Mouse (Mus musculus) embryonic facial prominence, embryonic 10.5 days (tissue): ENCODE measurements around the gene Fam76a. TPM values are rescaled to one million over a fixed set of nuclear protein-coding genes. Genes with fewer than 3 reads are reported as not detected.

ENCODE experiments used
- DNase-seq: peaks from one replicate; pipeline ENCODE4 v3.0.0-alpha.2; 2017; ENCODE audit warnings: low spot score
- H3K27ac ChIP-seq: fragments of 300-500 bp; sonication (generic); replicated peaks from 2 replicates; pipeline ENCODE4 v1.5.1; 2016; ENCODE audit warnings: mild to moderate bottlenecking
- H3K27me3 ChIP-seq: fragments of 300-500 bp; sonication (generic); replicated peaks from 2 replicates; pipeline ENCODE4 v1.6.1; 2016; ENCODE audit warnings: low read depth, mild to moderate bottlenecking; ENCODE audit not compliant: poor library complexity, severe bottlenecking
- H3K36me3 ChIP-seq: fragments of 300-500 bp; sonication (generic); replicated peaks from 2 replicates; pipeline ENCODE4 v1.6.1; 2016; ENCODE audit warnings: mild to moderate bottlenecking, moderate library complexity
- H3K4me1 ChIP-seq: fragments of 300-500 bp; sonication (generic); 2 replicates; pipeline ENCODE4 v1.6.1; 2016
- H3K4me3 ChIP-seq: fragments of 300-500 bp; sonication (generic); 2 replicates; pipeline ENCODE4 v1.5.1; 2016; ENCODE audit warnings: mild to moderate bottlenecking, moderate library complexity
- H3K9me3 ChIP-seq: fragments of 300-500 bp; sonication (generic); 2 replicates; pipeline ENCODE4 v1.6.1; 2016; ENCODE audit warnings: mild to moderate bottlenecking
- WGBS: fragments of 180-500 bp; shearing (Covaris S2); methylation state at CpG from one replicate; pipeline ENCODE4 v1.1.7; 2016; 5-methylcytosine and 5-hydroxymethylcytosine counted together
- polyA plus RNA-seq: library from polyadenylated mRNA; unstranded; fragments of >200 nt; fragmentation: Nextera tagmentation; extraction: Ambion mirVana; gene quantifications from 2 replicates; pipeline ENCODE4 v1.2.1, GENCODE M21; 2016

Gene Fam76a
- polyA plus RNA-seq, 1 experiment from 2014 or later = 31.0 TPM

DNA sequence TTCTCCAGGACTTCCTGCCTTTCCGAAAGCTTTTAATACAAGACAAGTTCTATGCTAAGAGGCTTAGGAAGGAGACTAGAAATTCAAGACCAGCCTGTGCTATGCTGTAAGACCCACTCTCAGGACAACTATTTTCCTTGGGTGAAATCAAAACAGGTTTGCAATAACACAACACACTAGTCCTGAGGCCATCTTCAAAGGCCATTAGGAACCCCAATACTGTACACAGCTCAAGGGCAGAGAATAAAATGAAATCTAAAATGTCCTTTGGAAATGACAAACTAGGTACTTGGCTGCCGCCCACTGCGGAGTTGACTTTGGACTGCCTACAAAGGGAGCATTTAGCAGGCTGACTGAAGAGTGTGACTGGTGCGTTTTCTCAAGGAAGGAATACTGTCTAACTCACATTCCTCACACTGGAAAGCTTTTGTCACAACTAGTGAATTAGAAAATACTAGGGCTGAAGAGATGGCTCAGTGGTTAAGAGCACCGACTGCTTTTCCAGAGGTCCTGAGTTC lies 16.5 kb downstream of the Fam76a start:
- peaks cover 82% of the 10 kb centered on the region for H3K36me3 ChIP-seq
- H3K27me3 ChIP-seq = no peaks in the 10 kb centered on the region
- WGBS = 90% methylated on average over 5 of the region's 5 CpGs
- H3K4me1 ChIP-seq = peaks cover 14% of the 10 kb centered on the region
- no peak overlapping the region for H3K4me3 ChIP-seq
- H3K27ac ChIP-seq = no peak overlapping the region
- no peak for DNase-seq
- H3K9me3 ChIP-seq = no peaks in the 10 kb centered on the region

DNA sequence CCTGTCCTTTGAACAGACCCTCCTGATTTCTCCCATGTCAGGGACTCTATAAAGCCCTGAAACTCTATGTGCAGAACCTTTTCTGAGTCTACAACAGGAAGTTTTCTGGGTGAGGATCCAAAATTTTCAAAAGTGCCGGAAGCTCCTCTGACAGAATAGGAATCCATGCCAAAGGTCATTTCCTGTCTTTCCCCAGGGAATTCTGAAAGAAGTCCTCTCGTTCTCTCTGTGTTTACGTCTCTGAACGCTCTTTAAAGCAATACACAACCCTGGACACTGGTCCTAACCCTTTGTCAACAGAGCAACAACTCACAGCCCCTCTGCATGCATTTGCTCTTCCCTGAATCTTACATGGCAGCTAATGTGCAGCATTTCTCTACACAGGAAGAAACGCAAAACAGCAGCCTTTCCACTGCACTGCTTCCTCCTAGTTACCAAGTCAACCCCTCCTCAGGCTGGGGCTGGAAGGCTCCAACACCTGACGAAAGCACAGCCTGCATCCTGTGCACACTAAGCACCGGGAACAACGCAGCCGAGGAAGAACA lies 17.5 kb downstream of the Fam76a start:
- no peak for DNase-seq
- H3K4me1 ChIP-seq = peaks cover 14% of the 10 kb centered on the region
- no peaks in the 10 kb centered on the region for H3K27me3 ChIP-seq
- H3K27ac ChIP-seq = 0 out of 2 replicates have a peak overlapping the region, but pooled peaks have one; percentile 7
- H3K4me3 ChIP-seq = no peak overlapping the region
- no peaks in the 10 kb centered on the region for H3K9me3 ChIP-seq
- 54% methylated on average over 9 of the region's 9 CpGs for WGBS
- peaks cover 80% of the 10 kb centered on the region for H3K36me3 ChIP-seq

DNA sequence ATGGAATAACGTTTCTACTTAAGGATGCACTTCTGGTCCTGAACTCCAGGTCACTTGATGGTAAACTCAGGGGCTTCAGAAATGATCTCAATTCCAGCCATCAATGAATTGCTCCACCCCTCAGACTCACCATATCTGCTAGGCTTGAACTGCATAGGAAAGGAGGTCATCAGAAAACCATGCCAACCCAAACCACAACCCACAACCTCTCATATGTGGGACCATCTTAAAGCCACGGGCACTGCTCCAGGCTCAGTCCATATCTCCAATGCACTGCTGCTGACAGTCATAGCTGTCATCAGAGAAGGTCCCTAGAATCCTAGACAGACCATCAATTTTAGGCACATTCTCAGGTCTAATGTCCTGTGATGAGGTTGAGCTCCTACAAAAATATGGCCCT lies 18.3 kb downstream of the Fam76a start:
- Histone ChIP-seq H3K27ac (no peak overlapping the region), H3K27me3 (no peaks in the 10 kb centered on the region), H3K9me3 (no peaks in the 10 kb centered on the region), H3K4me3 (no peak overlapping the region), H3K4me1 (peaks cover 14% of the 10 kb centered on the region), H3K36me3 (peaks cover 76% of the 10 kb centered on the region)
- DNase-seq = no peak
- 88% methylated on average over 2 of the region's 2 CpGs for WGBS

DNA sequence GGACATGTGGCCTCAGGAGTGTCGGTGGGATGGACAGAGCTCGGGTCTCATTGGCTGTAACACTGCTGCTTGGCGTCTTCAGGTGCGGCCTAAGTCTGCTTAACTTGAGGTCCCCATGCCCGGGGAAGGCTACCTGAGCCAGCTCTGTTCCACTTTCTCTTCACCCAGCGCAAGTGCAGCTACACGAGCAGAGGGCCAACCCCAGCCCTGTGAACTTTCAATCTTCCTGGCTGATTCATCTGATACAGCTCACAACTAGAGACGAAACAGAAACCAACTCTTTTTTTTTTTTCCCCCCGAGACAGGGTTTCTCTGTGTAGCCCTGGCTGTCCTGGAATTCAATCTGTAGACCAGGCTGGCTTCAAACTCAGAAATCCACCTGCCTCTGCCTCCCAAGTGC lies 24.2 kb downstream of the Fam76a start:
- WGBS = 88% methylated on average over 9 of the region's 9 CpGs
- no peak overlapping the region for H3K4me3 ChIP-seq
- peaks cover 5% of the 10 kb centered on the region; the same call in 1 of the 2 replicates for H3K4me1 ChIP-seq
- H3K27me3 ChIP-seq = peaks cover 24% of the 10 kb centered on the region; the same call in 1 of the 2 replicates
- H3K9me3 ChIP-seq = no peaks in the 10 kb centered on the region
- no peak overlapping the region for H3K27ac ChIP-seq
- DNase-seq = no peak
- H3K36me3 ChIP-seq = peaks cover 32% of the 10 kb centered on the region

DNA sequence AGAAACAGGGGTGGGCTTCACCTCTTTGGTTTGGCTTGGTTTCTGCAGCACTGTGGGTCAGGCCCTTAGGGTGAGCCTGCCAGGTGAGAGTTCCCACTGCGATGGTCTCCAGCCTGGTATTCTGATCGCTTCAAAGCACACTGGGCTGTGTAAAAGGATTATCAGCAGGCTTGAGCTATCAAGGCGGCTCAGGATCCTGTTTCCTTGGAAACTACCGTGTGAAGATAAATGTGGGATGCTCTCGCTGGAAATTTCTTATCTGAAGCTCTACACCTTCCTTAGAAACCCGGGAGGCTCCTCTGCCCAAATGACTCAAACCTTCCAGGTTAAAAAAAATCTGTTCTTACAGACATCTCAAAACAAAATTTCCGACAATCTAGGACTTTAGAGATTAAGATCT lies 28.0 kb downstream of the Fam76a start:
- Histone ChIP-seq H3K4me1 (peaks cover 5% of the 10 kb centered on the region; the same call in 1 of the 2 replicates), H3K9me3 (no peaks in the 10 kb centered on the region), H3K27me3 (peaks cover 24% of the 10 kb centered on the region; the same call in 1 of the 2 replicates), H3K27ac (no peak overlapping the region), H3K4me3 (no peak overlapping the region), H3K36me3 (no peaks in the 10 kb centered on the region)
- WGBS = 14% methylated on average over 7 of the region's 7 CpGs
- no peak for DNase-seq

DNA sequence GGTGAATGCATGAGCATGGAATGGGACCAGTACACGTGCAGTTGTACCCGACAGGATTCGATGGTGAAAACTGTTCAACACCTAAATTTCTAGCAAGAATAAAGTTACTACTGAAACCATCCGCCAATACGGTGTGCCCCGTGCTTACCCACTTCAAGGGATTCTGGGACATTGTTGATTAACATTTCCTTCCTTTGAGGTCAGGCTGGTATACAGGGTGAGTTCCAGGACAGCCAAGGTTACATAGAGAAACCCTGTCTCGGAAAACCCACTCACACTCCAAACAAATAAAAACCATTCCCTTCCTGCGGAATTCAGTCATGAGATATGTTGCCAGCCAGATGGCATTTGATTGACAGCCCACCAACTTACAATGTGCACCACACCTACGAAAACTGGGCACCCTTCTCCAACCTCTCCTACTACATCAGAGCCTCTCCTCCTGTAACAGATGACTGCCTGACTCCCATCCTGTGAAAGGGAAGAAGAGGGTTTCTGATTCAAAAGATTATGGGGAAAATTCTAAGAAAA lies 37.4 kb downstream of the Fam76a start:
- Histone ChIP-seq H3K4me1 (peaks cover 28% of the 10 kb centered on the region), H3K9me3 (no peaks in the 10 kb centered on the region), H3K27ac (peak overlapping the region; percentile 92), H3K27me3 (no peaks in the 10 kb centered on the region), H3K36me3 (peaks cover 14% of the 10 kb centered on the region), H3K4me3 (peak overlapping the region; percentile 82)
- 16% methylated on average over 9 of the region's 9 CpGs for WGBS
- DNase-seq = peak; percentile 11

DNA sequence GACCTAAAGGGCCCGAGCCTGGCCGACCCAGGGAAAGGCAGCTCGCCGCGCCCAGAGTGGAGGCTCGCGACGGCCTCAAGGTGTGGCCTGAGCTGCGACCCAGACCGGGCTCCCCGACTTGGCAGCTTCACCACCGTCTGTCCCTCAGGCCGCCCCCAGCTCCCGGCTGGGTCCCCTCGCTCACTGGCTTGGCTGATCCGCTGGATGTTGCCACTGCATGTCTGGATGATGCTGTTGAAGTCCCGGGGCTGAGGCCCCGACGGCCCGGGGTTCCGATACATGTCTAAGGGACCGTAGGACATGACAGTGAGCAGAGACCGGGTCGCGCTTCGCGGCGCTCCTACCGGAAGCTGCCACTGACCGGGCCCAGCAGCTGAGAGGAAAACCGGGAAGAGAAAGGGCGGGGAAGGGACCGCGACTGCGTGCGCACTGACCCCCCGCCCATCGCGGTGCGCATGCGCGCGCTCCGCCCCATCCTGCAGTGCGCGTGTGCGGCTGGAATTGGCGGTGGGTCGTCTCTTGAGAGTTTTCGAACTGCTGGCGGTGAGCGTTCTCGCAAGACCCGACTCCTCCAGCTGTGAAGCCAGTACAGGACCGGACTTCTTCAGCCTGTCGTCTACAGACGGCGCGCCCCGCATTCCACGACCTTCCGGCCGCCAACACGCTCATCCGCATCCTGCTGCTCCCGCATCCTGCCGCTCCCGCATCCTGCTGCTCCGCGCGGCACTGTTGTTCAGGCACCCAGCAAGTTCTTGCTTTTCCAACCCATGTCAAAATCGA lies 38.1 kb downstream of the Fam76a start, which contains the start of gene Stx12:
Stx12 (minus strand) TSS at position 446 of the 780 bp plus-strand sequence.
- H3K9me3 ChIP-seq = no peaks in the 10 kb centered on the region
- H3K36me3 ChIP-seq = peaks cover 20% of the 10 kb centered on the region
- WGBS = under 1% methylated on average over 72 of the region's 72 CpGs
- peak; percentile 95 for DNase-seq
- peaks cover 28% of the 10 kb centered on the region for H3K4me1 ChIP-seq
- H3K4me3 ChIP-seq = peak within 1 kb of the TSS; percentile 82
- H3K27ac ChIP-seq = peak within 1 kb of the TSS; percentile 92
- no peaks in the 10 kb centered on the region for H3K27me3 ChIP-seq

DNA sequence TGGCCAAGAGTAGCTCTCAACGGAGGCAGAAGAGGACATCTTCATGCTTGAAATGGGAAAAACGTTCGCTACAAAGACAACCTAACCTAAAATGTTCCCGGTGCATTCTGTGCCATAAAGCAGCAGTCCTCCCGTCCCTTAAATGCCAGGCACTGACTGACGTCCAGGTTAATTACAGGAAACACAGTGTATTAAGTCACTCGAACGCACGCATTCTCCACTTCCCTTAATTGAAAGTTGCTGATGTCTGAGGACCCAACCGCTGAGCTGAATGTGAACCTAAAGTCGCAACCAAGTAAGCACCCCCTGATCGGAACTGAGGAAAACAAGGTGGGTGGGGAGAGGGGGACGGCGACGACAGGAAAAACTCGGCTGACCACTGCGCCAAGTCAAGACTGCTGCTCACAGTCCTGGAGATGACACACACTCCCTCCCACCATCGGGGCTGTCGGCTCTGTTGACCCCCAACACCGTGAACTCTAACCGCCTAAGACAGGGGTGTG lies 38.7 kb downstream of the Fam76a start:
- H3K4me3 ChIP-seq = peak overlapping the region; percentile 82
- peak overlapping the region; percentile 92 for H3K27ac ChIP-seq
- 4% methylated on average over 21 of the region's 21 CpGs for WGBS
- peaks cover 28% of the 10 kb centered on the region for H3K4me1 ChIP-seq
- no peaks in the 10 kb centered on the region for H3K9me3 ChIP-seq
- no peak for DNase-seq
- H3K36me3 ChIP-seq = peaks cover 20% of the 10 kb centered on the region
- no peaks in the 10 kb centered on the region for H3K27me3 ChIP-seq

DNA sequence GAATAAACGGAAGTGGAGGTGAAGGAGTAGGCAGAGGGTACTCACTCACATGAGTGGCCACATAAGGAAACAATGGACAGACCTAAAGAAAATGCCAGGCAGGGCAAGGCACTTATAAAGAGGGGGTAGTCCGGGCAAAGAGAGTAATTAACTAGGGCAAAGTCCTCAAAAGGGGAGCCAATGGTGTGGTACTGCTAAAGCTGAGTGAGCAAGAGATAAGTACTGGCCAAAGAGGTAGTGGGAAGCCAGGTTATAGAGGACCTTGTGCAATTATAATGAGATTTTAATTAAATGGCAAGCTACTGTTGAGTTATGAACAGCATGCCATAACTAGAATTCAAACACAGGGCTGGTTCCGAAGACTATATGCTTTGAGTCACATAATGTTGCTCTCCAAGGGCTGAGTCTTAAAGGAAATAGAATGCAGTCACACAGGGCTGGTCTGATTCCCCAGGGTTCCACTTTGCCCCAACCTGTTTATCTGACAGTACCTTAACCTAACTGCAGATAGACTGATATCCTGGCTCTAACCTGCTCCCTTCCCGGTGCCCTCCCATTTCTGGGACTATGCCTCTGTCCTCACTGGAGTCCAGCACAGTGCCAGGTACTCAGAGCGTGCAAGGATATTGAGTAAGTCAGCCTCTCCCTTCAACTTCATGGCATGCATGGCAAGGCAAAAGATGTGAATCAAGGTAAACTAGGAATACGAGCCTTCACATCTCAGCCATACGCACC lies 47.8 kb downstream of the Fam76a start:
- H3K27ac ChIP-seq = no peak overlapping the region
- no peak for DNase-seq
- no peak overlapping the region for H3K4me3 ChIP-seq
- WGBS = 93% methylated on average over 7 of the region's 7 CpGs
- no peaks in the 10 kb centered on the region for H3K4me1 ChIP-seq
- H3K36me3 ChIP-seq = peaks cover 39% of the 10 kb centered on the region
- H3K27me3 ChIP-seq = no peaks in the 10 kb centered on the region
- H3K9me3 ChIP-seq = no peaks in the 10 kb centered on the region

DNA sequence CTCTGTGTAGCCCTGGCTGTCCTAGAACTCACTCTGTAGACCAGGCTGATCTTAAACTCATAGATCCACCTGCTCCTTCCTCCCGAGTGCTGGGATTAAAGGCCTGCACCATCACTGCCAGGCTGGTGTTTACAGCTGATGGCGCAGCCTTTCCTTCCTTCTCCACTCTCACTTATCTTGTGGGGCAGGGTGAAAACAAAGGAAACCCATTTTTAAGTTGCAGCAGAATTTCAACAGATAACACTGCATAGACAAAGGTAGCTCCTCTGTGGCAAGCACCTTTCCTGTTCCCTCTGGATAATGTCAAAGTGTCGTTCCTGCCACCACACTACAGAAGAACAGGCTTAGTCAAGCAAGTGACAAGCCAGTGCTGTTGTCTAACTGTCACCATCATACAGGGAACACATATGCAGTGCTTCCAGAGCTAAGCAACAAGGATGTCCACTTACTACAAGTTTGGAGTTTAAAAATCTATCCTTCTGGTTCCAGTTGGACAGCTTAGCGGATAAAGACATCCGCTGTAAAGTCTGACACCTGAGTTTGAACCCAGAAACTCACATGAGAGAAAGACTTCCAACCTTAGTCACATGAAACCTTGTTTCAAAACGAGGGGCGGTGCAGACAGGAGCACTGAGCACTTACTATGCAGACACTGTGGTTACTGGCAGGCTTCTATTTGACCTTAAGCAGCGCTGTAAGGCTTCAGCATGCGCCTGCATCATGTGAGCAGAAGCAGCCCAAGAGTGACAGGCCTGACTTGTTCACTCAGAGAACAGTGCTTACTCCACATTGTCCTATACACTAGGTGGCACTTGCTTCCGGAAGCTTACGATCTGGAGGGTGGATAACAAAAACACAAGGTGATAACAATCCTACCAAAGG lies 48.6 kb downstream of the Fam76a start:
- Histone ChIP-seq H3K4me3 (no peak overlapping the region), H3K27me3 (no peaks in the 10 kb centered on the region), H3K36me3 (peaks cover 44% of the 10 kb centered on the region), H3K27ac (no peak overlapping the region), H3K9me3 (no peaks in the 10 kb centered on the region), H3K4me1 (no peaks in the 10 kb centered on the region)
- 90% methylated on average over 11 of the region's 11 CpGs for WGBS
- DNase-seq = no peak

DNA sequence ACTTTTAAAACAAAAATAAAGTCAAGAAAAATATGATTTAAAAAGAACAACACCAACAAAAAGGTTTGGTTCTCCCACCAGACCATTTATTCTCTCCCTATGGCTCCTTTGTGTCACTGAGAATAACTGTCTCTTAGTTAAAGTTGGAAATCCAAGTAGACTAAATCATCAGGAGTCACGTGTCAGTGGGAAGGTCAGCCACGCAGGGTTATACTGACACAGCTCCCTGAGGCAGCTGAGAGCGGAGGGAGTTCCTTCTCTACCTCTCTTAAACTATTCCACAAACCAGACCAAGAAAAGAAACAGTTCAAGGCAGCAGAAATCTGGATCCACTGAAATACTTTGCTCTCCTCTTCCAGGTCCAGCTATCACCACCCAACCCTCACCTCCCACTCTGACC lies 51.2 kb downstream of the Fam76a start:
- no peaks in the 10 kb centered on the region for H3K9me3 ChIP-seq
- H3K4me1 ChIP-seq = no peaks in the 10 kb centered on the region
- no peak overlapping the region for H3K27ac ChIP-seq
- H3K4me3 ChIP-seq = no peak overlapping the region
- no peak for DNase-seq
- no peaks in the 10 kb centered on the region for H3K27me3 ChIP-seq
- H3K36me3 ChIP-seq = peaks cover 61% of the 10 kb centered on the region
- WGBS = 95% methylated on average over 3 of the region's 3 CpGs
